Mouse (Mus musculus) G1E (cell line): ENCODE results near the gene Foxi1.

Experiments
- CTCF ChIP-seq: IDR thresholded peaks from 2 replicates; pipeline ENCODE4 v1.5.1; 2012; ENCODE audit warnings: low read depth, low read length, inconsistent platforms, mixed read lengths
- GATA1 ChIP-seq: IDR thresholded peaks from 2 replicates; pipeline ENCODE4 v1.6.1; 2012; ENCODE audit warnings: borderline replicate concordance, low read length, inconsistent platforms, mixed read lengths
- GATA2 ChIP-seq: IDR thresholded peaks from 2 replicates; pipeline ENCODE4 v1.6.1; 2012; ENCODE audit warnings: low read depth, low read length, inconsistent platforms, borderline replicate concordance
- POLR2AphosphoS5 ChIP-seq: IDR thresholded peaks from 2 replicates; pipeline ENCODE4 v1.6.1; 2012; ENCODE audit warnings: low read depth, low read length, inconsistent platforms; ENCODE audit not compliant: insufficient replicate concordance
- TAL1 ChIP-seq: conservative IDR thresholded peaks from 2 replicates; pipeline ENCODE4 v1.6.1; 2012; ENCODE audit warnings: low read depth, low read length, inconsistent platforms, mixed read lengths

GRCm38 (mm10) chr11:34227180-34227579 lies 19.3 kb upstream of the Foxi1 start:
- no peak for TF ChIP-seq CTCF
- no peak for TF ChIP-seq GATA1
- TF ChIP-seq TAL1: no peak
- no peak for TF ChIP-seq POLR2AphosphoS5
- TF ChIP-seq GATA2: no peak
